Mouse (Mus musculus) ES-E14 (cell line): ENCODE data around the gene Poglut1. TPM values are rescaled to one million over a fixed set of nuclear protein-coding genes. Genes with fewer than 3 reads are reported as not detected.

Experiments
- DNase-seq: peaks from one replicate; pipeline ENCODE4 v3.0.0-alpha.2; 2013; ENCODE audit warnings: low read depth, low spot score
- H3K27ac ChIP-seq: 2 replicates; pipeline ENCODE4 v1.5.1; 2012; ENCODE audit warnings: low read depth, mild to moderate bottlenecking, low read length, moderate library complexity, mixed read lengths; ENCODE audit not compliant: poor library complexity, insufficient read depth, severe bottlenecking
- H3K36me3 ChIP-seq: 2 replicates; pipeline ENCODE4 v1.6.1; 2012; ENCODE audit warnings: mild to moderate bottlenecking, low read length, moderate library complexity, mixed read lengths; ENCODE audit not compliant: control insufficient read depth, poor library complexity, insufficient read depth, severe bottlenecking
- H3K4me1 ChIP-seq, 2 experiments: fragments of 150-350 bp in 1 of 2; sonication (generic) in 1 of 2; 2 replicates each; pipeline ENCODE4 v1.6.1; 2012; ENCODE audit warnings: low read length in 2 of 2, mild to moderate bottlenecking in 1 of 2, mixed read lengths in 1 of 2; ENCODE audit not compliant: control insufficient read depth in 2 of 2, insufficient read depth in 2 of 2, poor library complexity in 1 of 2
- H3K4me3 ChIP-seq, 2 experiments: fragments of 150-350 bp in 1 of 2; sonication (generic) in 1 of 2; 2 replicates each; pipeline ENCODE4 v1.5.1; 2012; ENCODE audit warnings: low read length in 2 of 2, low read depth in 1 of 2, mild to moderate bottlenecking in 1 of 2, mixed read lengths in 1 of 2; ENCODE audit not compliant: insufficient read depth in 1 of 2, poor library complexity in 1 of 2, severe bottlenecking in 1 of 2
- H3K9ac ChIP-seq: 2 replicates; pipeline ENCODE4 v1.6.1; 2012; ENCODE audit warnings: low read depth, mild to moderate bottlenecking, low read length, mixed read lengths; ENCODE audit not compliant: poor library complexity, insufficient read depth, severe bottlenecking
- H3K9me3 ChIP-seq: fragments of 150-350 bp; sonication (generic); 2 replicates; pipeline ENCODE4 v1.6.1; 2012; ENCODE audit warnings: low read depth, mild to moderate bottlenecking, low read length; ENCODE audit not compliant: control insufficient read depth, insufficient read depth
- CHD2 ChIP-seq: IDR thresholded peaks from 2 replicates; pipeline ENCODE4 v1.6.1; 2014; ENCODE audit warnings: mild to moderate bottlenecking, low read depth, low read length, inconsistent platforms
- HCFC1 ChIP-seq: IDR thresholded peaks from 2 replicates; pipeline ENCODE4 v1.6.1; 2012; ENCODE audit warnings: low read length, inconsistent platforms, borderline replicate concordance; ENCODE audit not compliant: insufficient read depth
- MAFK ChIP-seq: IDR thresholded peaks from 2 replicates; pipeline ENCODE4 v1.6.1; 2014; ENCODE audit warnings: mild to moderate bottlenecking, low read depth, low read length, inconsistent platforms; ENCODE audit not compliant: insufficient read depth
- ZC3H11A ChIP-seq: IDR thresholded peaks from 2 replicates; pipeline ENCODE4 v1.6.1; 2012; ENCODE audit warnings: low read depth, mild to moderate bottlenecking, inconsistent platforms, low read length, borderline replicate concordance
- ZNF384 ChIP-seq: IDR thresholded peaks from 2 replicates; pipeline ENCODE4 v1.6.1; 2012; ENCODE audit warnings: low read depth, low read length, inconsistent platforms
- in situ Hi-C, 2 experiments: fragments of 600-800 bp; cut with MboI; formaldehyde crosslinking; loops; one replicate each; pipeline ENCODE4 v1.15.1; 2025; ENCODE audit warnings: low sequenced_read_pairs in 2 of 2, inconsistent platforms in 1 of 2; ENCODE audit not compliant: unreplicated experiment in 2 of 2
- total RNA-seq: library from RNA; depleted of rRNA; stranded (reverse); fragments of 300-350 nt; gene quantifications from 2 replicates; pipeline ENCODE4 v1.2.3, GENCODE M21; 2012

The Poglut1 gene
- total RNA-seq, 1 experiment = 76.6 TPM

DNA sequence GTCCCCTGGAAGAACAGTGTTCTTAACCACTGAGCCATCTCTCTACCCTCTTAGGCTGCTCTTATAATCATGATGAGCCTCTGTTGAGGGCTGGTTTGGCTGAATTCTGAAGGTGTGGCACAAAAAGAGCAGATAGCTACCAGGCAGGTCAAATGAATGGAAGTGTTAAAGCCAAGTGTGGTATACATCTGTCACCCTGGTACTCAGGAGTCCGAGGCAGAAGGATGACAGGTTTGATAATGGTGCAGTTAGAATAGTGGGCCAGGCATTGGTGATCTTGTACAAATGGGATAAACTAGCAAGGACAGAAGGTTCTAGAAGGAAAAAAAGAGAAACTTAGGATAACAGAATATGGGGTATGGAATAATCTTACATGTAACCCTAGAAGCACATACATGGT, 44.4 kb upstream of the Poglut1 start:
- TF ChIP-seq HCFC1 = no peak
- TF ChIP-seq MAFK = no peak
- TF ChIP-seq ZC3H11A = no peak
- TF ChIP-seq CHD2 = no peak
- no peak for TF ChIP-seq ZNF384
- Histone ChIP-seq H3K4me3 (no peak overlapping the region), H3K4me1 (peaks cover 0 to 3% of the 10 kb centered on the region in 2 experiments; a peak in 1 of 4 replicates), H3K36me3 (peaks cover 9% of the 10 kb centered on the region), H3K27ac (no peak overlapping the region), H3K9me3 (no peaks in the 10 kb centered on the region), H3K9ac (no peak overlapping the region)
- no peak for DNase-seq
- in situ Hi-C loops = no loop called here

DNA sequence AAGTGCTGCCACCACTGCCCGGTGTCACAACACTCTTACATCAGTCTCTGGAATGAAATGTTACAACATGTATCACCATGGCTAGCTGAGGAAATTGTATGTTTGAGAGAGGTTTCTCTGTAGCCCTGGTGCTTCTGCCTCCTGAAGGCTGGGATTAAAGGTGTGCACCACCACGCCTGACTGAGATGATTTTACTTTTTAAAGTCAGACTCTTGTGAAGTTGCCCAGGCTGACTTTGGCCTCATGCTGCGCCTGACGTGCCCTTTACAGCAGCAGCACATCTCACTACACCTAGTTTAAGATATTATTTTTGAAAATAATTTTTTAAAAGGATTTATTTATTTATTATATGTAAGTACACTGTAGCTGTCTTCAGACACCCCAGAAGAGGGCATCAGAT, 42.9 kb upstream of the Poglut1 start:
- TF ChIP-seq CHD2 (no peak), ZC3H11A (no peak), ZNF384 (no peak), MAFK (no peak), HCFC1 (no peak)
- Histone ChIP-seq H3K4me3 (no peak overlapping the region), H3K36me3 (peaks cover 13% of the 10 kb centered on the region), H3K4me1 (peaks cover 0 to 3% of the 10 kb centered on the region in 2 experiments; a peak in 1 of 4 replicates), H3K27ac (no peak overlapping the region), H3K9me3 (no peaks in the 10 kb centered on the region), H3K9ac (no peak overlapping the region)
- in situ Hi-C loops = no loop called here
- DNase-seq = no peak

DNA sequence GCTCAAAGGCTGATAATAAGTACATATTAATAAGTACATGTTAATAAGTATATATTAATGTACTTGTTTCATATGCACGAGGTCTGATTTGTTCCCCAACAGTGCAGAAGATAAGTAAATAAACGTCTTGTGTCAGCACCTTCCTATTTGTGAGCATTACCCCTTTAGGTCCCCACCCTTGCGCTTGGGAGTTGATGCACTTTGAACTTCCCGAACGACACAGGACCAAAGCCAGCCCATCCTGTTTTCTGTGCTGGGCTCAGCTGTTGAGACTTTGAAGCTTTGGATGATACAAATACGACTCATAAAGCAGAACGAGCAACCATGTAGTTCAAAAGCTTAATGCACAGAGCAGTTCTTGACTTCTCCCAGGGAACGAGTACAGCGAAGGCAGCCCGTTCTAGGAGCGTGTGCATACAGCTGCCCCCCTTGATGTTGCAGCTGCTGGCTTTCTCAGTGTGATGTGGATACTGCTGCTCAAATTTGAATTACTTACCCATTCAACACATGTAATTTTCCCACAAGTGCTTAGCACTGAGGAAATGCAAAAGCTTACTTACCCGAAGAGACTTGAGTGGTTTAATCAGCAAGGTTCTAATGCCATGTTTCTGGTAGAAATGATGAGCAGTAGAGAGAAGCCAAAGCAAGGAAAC, 42.1 kb upstream of the Poglut1 start:
- no peak overlapping the region for H3K4me3 ChIP-seq
- TF ChIP-seq CHD2 (no peak), HCFC1 (no peak), ZC3H11A (no peak), MAFK (no peak), ZNF384 (no peak)
- H3K36me3 ChIP-seq = peaks cover 17% of the 10 kb centered on the region
- no peak for DNase-seq
- H3K27ac ChIP-seq = no peak overlapping the region
- H3K9ac ChIP-seq = no peak overlapping the region
- peaks cover 0 to 3% of the 10 kb centered on the region in 2 experiments; a peak in 1 of 4 replicates for H3K4me1 ChIP-seq
- no peaks in the 10 kb centered on the region for H3K9me3 ChIP-seq
- in situ Hi-C loops = no loop called here

DNA sequence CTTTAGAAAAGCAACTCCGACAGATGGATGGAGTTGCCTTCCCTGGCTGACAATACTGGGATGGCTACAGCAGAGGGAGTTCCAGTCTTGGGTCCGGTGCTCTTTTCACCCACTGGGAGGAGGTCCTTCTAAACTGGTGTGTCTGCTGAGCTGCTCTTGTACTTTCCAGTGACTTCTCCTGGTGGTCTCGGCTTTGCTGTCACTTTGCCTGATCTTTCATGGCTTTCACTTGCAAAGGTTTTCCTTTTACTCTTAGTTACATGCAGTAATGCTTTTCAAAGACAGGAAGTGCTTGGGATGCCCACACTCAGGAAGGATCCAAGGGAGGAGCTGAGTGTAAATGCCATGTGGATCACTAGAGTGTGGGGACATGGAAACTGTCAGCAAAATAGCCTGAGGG, 41.4 kb upstream of the Poglut1 start:
- Histone ChIP-seq H3K9me3 (no peaks in the 10 kb centered on the region), H3K36me3 (peaks cover 17% of the 10 kb centered on the region), H3K4me1 (peaks cover 0 to 3% of the 10 kb centered on the region in 2 experiments; a peak in 1 of 4 replicates), H3K4me3 (no peak overlapping the region), H3K27ac (no peak overlapping the region), H3K9ac (no peak overlapping the region)
- no peak for TF ChIP-seq HCFC1
- no peak for TF ChIP-seq MAFK
- no peak for TF ChIP-seq ZC3H11A
- no peak for TF ChIP-seq ZNF384
- TF ChIP-seq CHD2 = no peak
- no peak for DNase-seq
- in situ Hi-C loops = no loop called here

DNA sequence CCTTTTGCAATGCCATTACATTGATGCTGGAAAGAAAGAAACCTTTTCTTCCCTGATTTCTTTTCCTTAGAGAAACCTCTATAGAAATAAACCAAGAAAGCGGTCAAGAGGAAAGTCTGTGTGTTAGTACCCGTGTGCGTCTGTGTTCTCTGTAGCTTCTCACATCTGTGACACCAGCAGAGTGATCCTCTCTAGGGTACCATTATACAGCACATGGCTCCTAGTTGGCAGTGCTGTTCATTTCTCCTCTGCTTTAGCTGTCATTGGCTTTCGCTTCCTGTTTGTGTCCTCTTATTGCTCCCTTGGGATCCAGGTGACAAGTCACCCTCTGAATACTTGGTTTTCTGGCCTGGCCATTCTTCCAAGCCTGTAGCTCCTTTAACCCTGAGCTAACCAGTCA, 37.5 kb upstream of the Poglut1 start:
- in situ Hi-C loops = no loop called here

More for the DNA sequence above, 37.5 kb upstream of the Poglut1 start:
- no peak for TF ChIP-seq ZNF384
- no peak for TF ChIP-seq CHD2
- TF ChIP-seq MAFK = no peak
- TF ChIP-seq HCFC1 = no peak
- TF ChIP-seq ZC3H11A = no peak
- H3K4me1 ChIP-seq = peaks cover 0 to 6% of the 10 kb centered on the region in 2 experiments; a peak in 2 of 4 replicates
- no peak overlapping the region for H3K9ac ChIP-seq
- no peak overlapping the region for H3K27ac ChIP-seq
- no peak for DNase-seq
- H3K4me3 ChIP-seq = no peak overlapping the region
- peaks cover 37% of the 10 kb centered on the region for H3K36me3 ChIP-seq
- no peaks in the 10 kb centered on the region for H3K9me3 ChIP-seq
